Mouse (Mus musculus): ENCODE data around the gene Slc41a1. TPM values are rescaled to one million over a fixed set of nuclear protein-coding genes. Genes with fewer than 3 reads are reported as not detected.

Slc41a1 gene
- polyA plus RNA-seq, 1 experiment: 73.5 TPM

DNA sequence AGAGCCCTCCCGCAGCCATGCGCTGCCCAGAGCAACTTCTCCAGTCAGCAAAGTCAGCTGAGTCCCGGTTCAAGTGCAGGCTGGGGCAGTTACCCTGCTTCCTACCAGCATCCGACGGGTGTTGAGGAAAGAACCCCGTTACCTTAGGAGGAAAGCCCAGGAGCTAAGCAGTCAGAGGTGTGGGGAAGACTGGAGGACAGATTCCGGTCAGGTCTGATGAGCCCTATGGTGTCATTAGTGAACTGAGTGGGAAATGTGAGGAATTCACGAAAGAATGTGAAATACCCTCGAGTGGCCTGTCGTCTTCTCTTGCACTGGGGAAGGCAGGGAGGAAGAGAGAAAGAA lies 40.6 kb downstream of the Slc41a1 start:
- no peak for TF ChIP-seq CTCF (IDR thresholded peaks at IDR 0.05; ENCODE audit: borderline replicate concordance, control insufficient read depth, extremely low read depth, insufficient read depth, low read length, poor library complexity)
- no peak for TF ChIP-seq POLR2A (IDR thresholded peaks at IDR 0.05; ENCODE audit: control insufficient read depth, extremely low read depth, insufficient read depth, low read length, poor library complexity)
- DNase-seq: peak; percentile 20
- no peaks in the 10 kb centered on the region for H3K27me3 ChIP-seq (ENCODE audit: control insufficient read depth, insufficient read depth, low read length)
- H3K4me1 ChIP-seq (replicated peaks; ENCODE audit: control insufficient read depth, insufficient read depth, low read length): peaks cover 8% of the 10 kb centered on the region
- no peak overlapping the region for H3K27ac ChIP-seq (ENCODE audit: control insufficient read depth, insufficient read depth, low read length)
- 30% methylated on average over 10 of the region's 10 CpGs for WGBS
- H3K4me3 ChIP-seq (ENCODE audit: control insufficient read depth, insufficient read depth, low read length): peak overlapping the region; percentile 99
- H3K36me3 ChIP-seq (ENCODE audit: control insufficient read depth, insufficient read depth, low read length): peaks cover 12% of the 10 kb centered on the region; the same call in 1 of the 2 replicates

DNA sequence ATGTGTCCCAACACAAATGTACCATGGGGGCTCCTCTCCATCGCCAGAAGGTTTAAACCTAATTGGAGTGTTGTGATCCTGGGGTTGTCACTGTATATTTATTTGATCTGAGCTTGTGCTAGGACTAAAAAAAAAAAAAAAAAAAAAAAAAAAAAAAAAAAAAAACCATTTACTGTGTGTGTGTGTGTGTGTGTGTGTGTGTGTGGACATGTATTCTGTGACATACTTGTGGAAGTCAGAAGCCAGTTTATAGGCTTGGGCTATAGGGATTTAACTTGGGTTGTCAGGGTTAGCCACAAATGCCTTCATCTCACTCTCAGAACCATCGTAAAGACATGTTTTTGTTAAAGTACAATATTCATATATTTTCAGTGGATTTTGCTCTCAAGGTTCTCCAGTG lies 42.3 kb downstream of the Slc41a1 start:
- Histone ChIP-seq H3K4me1 (replicated peaks; ENCODE audit: control insufficient read depth, insufficient read depth, low read length) (peaks cover 8% of the 10 kb centered on the region), H3K36me3 (ENCODE audit: control insufficient read depth, insufficient read depth, low read length) (peaks cover 12% of the 10 kb centered on the region; the same call in 1 of the 2 replicates), H3K27me3 (ENCODE audit: control insufficient read depth, insufficient read depth, low read length) (no peaks in the 10 kb centered on the region), H3K27ac (ENCODE audit: control insufficient read depth, insufficient read depth, low read length) (no peak overlapping the region), H3K4me3 (ENCODE audit: control insufficient read depth, insufficient read depth, low read length) (no peak overlapping the region)
- WGBS: 87% methylated on average over 2 of the region's 2 CpGs
- no peak for DNase-seq
- TF ChIP-seq POLR2A (IDR thresholded peaks at IDR 0.05; ENCODE audit: control insufficient read depth, extremely low read depth, insufficient read depth, low read length, poor library complexity): no peak
- no peak for TF ChIP-seq CTCF (IDR thresholded peaks at IDR 0.05; ENCODE audit: borderline replicate concordance, control insufficient read depth, extremely low read depth, insufficient read depth, low read length, poor library complexity)

DNA sequence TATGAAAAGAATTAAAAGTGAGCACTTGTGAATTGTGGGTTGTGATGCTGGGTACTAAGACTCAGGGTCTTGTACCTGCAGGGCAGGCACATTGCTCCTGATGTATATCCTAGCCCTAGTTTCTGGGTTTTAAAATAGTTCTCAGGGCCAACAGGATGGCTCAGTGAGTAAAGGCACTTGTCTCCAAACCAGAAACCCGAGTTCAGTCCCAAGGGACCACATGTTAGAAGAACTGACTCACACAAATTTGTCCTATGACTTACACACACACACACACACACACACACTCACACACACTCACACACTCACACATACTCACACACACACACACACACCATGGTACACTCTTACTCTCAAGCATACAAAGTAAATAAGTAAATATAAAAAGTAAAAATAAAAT lies 45.6 kb downstream of the Slc41a1 start:
- 94% methylated on average over 1 of the region's 1 CpGs for WGBS
- TF ChIP-seq CTCF (IDR thresholded peaks at IDR 0.05; ENCODE audit: borderline replicate concordance, control insufficient read depth, extremely low read depth, insufficient read depth, low read length, poor library complexity) (no peak), POLR2A (IDR thresholded peaks at IDR 0.05; ENCODE audit: control insufficient read depth, extremely low read depth, insufficient read depth, low read length, poor library complexity) (no peak)

DNA sequence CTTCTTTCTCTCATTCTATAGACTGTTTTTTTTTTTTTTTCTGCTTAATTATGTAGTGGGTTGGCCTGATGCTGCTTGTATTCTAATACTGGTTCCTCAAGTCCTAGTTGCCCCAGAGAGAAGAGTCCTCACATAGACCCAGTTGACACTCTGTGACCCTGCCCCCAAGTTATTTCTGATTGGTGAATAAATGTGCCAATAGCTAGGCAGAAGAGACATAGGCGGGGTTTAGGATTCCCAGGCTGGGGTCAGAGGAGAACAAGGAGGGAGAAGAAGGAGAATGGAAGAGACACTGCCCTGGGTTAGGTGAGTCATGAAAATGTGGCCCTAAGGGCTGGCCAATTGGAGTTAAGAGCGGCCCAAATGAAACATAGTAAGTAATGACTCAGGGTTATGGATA lies 52.5 kb downstream of the Slc41a1 start:
- 96% methylated on average over 2 of the region's 2 CpGs for WGBS

More for the DNA sequence above, 45.6 kb downstream of the Slc41a1 start:
- Histone ChIP-seq H3K27me3 (ENCODE audit: control insufficient read depth, insufficient read depth, low read length) (no peaks in the 10 kb centered on the region), H3K4me3 (ENCODE audit: control insufficient read depth, insufficient read depth, low read length) (no peak overlapping the region), H3K27ac (ENCODE audit: control insufficient read depth, insufficient read depth, low read length) (no peak overlapping the region), H3K4me1 (replicated peaks; ENCODE audit: control insufficient read depth, insufficient read depth, low read length) (peaks cover 4% of the 10 kb centered on the region), H3K36me3 (ENCODE audit: control insufficient read depth, insufficient read depth, low read length) (peaks cover 12% of the 10 kb centered on the region; the same call in 1 of the 2 replicates)
- no peak for DNase-seq

DNA sequence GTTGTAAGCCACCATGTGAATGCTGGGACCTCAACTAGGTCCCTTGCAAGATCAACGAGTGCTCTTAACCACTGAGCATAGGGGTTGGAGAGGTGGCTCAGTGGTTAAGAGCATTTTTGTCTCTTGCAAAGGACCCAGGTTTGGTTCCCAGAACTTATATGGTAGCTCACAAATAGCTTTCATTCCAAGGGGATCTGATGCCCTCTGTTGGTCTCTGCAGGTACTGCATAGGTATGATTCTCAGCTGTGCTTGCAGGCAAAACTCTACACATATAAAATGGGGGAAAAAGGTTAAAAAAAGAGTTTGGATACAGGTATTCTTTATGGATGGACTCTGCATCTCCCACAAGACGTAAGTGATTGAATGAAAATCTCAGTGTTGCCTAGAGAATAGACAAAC lies 55.5 kb downstream of the Slc41a1 start:
- Histone ChIP-seq H3K27ac (ENCODE audit: control insufficient read depth, insufficient read depth, low read length) (no peak overlapping the region), H3K4me1 (replicated peaks; ENCODE audit: control insufficient read depth, insufficient read depth, low read length) (no peaks in the 10 kb centered on the region), H3K27me3 (ENCODE audit: control insufficient read depth, insufficient read depth, low read length) (no peaks in the 10 kb centered on the region), H3K4me3 (ENCODE audit: control insufficient read depth, insufficient read depth, low read length) (no peak overlapping the region), H3K36me3 (ENCODE audit: control insufficient read depth, insufficient read depth, low read length) (no peaks in the 10 kb centered on the region)
- 85% methylated on average over 2 of the region's 2 CpGs for WGBS
- peak; percentile 42 for DNase-seq
- TF ChIP-seq POLR2A (IDR thresholded peaks at IDR 0.05; ENCODE audit: control insufficient read depth, extremely low read depth, insufficient read depth, low read length, poor library complexity): no peak
- no peak for TF ChIP-seq CTCF (IDR thresholded peaks at IDR 0.05; ENCODE audit: borderline replicate concordance, control insufficient read depth, extremely low read depth, insufficient read depth, low read length, poor library complexity)

More for the DNA sequence above, 52.5 kb downstream of the Slc41a1 start:
- Histone ChIP-seq H3K27me3 (ENCODE audit: control insufficient read depth, insufficient read depth, low read length) (no peaks in the 10 kb centered on the region), H3K27ac (ENCODE audit: control insufficient read depth, insufficient read depth, low read length) (no peak overlapping the region), H3K4me1 (replicated peaks; ENCODE audit: control insufficient read depth, insufficient read depth, low read length) (no peaks in the 10 kb centered on the region), H3K4me3 (ENCODE audit: control insufficient read depth, insufficient read depth, low read length) (no peak overlapping the region), H3K36me3 (ENCODE audit: control insufficient read depth, insufficient read depth, low read length) (no peaks in the 10 kb centered on the region)
- DNase-seq: no peak
- TF ChIP-seq POLR2A (IDR thresholded peaks at IDR 0.05; ENCODE audit: control insufficient read depth, extremely low read depth, insufficient read depth, low read length, poor library complexity) (no peak), CTCF (IDR thresholded peaks at IDR 0.05; ENCODE audit: borderline replicate concordance, control insufficient read depth, extremely low read depth, insufficient read depth, low read length, poor library complexity) (no peak)

DNA sequence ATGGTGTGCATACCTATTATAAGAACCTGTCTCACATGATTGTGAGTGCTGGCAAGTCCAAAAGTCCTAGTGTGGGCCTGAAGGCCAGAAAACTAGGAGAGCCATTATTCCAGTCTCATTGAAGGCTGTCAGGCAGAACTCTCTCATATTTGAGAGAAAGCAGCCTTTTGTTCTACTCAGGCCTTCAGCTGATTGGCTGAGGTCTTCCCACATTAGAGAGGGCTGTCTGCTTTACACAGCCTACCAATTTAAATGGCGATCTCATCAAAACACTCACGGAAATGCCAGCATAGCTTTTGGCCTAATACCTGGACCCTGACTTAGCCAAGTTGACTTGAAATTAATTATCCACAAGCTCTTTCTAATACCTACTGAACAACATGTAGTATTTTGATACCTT lies 58.9 kb downstream of the Slc41a1 start:
- H3K4me3 ChIP-seq (ENCODE audit: control insufficient read depth, insufficient read depth, low read length): no peak overlapping the region
- no peaks in the 10 kb centered on the region for H3K4me1 ChIP-seq (replicated peaks; ENCODE audit: control insufficient read depth, insufficient read depth, low read length)
- H3K27me3 ChIP-seq (ENCODE audit: control insufficient read depth, insufficient read depth, low read length): no peaks in the 10 kb centered on the region
- whole genome bisulfite sequencing: 77% methylated on average over 2 of the region's 2 CpGs
- DNase-seq: no peak
- TF ChIP-seq CTCF (IDR thresholded peaks at IDR 0.05; ENCODE audit: borderline replicate concordance, control insufficient read depth, extremely low read depth, insufficient read depth, low read length, poor library complexity) (no peak), POLR2A (IDR thresholded peaks at IDR 0.05; ENCODE audit: control insufficient read depth, extremely low read depth, insufficient read depth, low read length, poor library complexity) (no peak)
- H3K36me3 ChIP-seq (ENCODE audit: control insufficient read depth, insufficient read depth, low read length): no peaks in the 10 kb centered on the region
- no peak overlapping the region for H3K27ac ChIP-seq (ENCODE audit: control insufficient read depth, insufficient read depth, low read length)

DNA sequence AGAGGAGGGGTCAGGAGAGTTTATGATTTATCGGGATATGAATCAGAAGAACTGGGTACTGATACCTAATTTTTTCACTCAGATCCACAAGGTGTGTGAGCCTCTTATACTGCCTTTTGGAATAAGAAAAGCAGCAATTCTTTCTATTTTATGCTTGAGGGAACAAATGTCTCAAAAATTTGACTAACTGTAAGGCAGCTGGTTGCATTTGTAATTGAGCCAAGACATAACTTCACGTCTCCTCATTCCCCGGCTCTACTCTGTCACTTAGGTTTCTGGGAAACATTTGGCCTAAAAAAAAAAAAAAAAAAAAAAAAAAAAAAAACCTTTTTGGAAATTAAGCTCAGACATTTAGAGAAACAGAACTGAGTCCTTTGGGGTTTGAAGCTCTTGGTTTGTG lies 59.3 kb downstream of the Slc41a1 start:
- WGBS: 92% methylated on average over 3 of the region's 3 CpGs
- TF ChIP-seq POLR2A (IDR thresholded peaks at IDR 0.05; ENCODE audit: control insufficient read depth, extremely low read depth, insufficient read depth, low read length, poor library complexity): no peak
- no peak for TF ChIP-seq CTCF (IDR thresholded peaks at IDR 0.05; ENCODE audit: borderline replicate concordance, control insufficient read depth, extremely low read depth, insufficient read depth, low read length, poor library complexity)
- Histone ChIP-seq H3K27me3 (ENCODE audit: control insufficient read depth, insufficient read depth, low read length) (no peaks in the 10 kb centered on the region), H3K36me3 (ENCODE audit: control insufficient read depth, insufficient read depth, low read length) (no peaks in the 10 kb centered on the region), H3K4me1 (replicated peaks; ENCODE audit: control insufficient read depth, insufficient read depth, low read length) (no peaks in the 10 kb centered on the region), H3K4me3 (ENCODE audit: control insufficient read depth, insufficient read depth, low read length) (no peak overlapping the region), H3K27ac (ENCODE audit: control insufficient read depth, insufficient read depth, low read length) (no peak overlapping the region)
- no peak for DNase-seq

All from thymus, adult 2 months (tissue).